Mouse (Mus musculus) lung, postnatal 0 days (tissue): ENCODE results near the gene Rgs6.

Experiments
- CTCF ChIP-seq: IDR thresholded peaks from 2 replicates; pipeline ENCODE4 v1.5.1; 2016; ENCODE audit warnings: antibody characterized with exemption, mild to moderate bottlenecking
- EP300 ChIP-seq: IDR thresholded peaks from 2 replicates; pipeline ENCODE4 v1.6.1; 2016; ENCODE audit warnings: antibody characterized with exemption, mild to moderate bottlenecking, control low read depth

- TF ChIP-seq EP300 (no peak), CTCF (peak; percentile 75)
Observed at GRCm38 (mm10) chr12:82700840-82701239, 112.7 kb downstream of the Rgs6 start.
